Mouse (Mus musculus): Measurements from ENCODE around the gene Duoxa2. TPM values are rescaled to one million over a fixed set of nuclear protein-coding genes. Genes with fewer than 3 reads are reported as not detected.

The Duoxa2 gene
- total RNA-seq, 1 experiment, result 0.49 TPM

DNA sequence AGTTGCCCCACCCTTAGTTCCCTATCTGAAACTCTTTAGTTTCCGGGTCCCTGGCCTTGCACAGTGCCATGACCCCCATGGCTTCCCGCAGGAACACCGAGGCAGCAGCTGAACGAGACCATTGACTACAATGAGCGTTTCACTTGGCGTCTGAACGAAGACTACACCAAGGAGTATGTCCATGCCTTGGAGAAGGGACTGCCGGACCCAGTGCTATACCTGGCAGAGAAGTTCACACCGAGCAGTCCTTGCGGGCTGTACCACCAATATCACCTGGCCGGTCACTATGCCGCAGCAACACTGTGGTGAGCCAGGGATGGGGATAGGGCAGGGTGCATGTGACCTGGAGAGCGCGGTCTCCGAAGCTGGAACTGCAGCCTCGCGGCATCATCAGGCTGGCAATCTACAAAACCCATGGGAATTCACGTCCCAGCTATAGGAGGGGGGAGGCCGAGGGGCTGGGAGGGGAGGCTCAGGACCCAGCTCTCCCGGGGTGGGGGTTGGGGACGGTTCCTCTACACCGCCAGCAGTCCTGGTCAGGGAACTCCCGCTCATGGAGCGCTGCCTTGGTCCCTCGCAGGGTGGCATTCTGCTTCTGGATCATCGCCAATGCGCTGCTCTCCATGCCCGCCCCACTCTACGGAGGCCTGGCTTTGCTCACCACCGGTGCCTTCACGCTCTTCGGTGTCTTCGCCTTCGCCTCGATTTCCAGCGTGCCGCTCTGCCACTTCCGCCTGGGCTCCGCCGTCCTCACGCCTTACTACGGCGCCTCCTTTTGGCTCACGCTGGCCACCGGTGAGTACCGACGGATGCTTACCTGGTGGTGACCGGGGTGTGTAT lies 2.6 kb downstream of the Duoxa2 start:
- peak overlapping the region; percentile 25 to 54; a peak in 2 of 4 replicates for H3K4me3 ChIP-seq (ENCODE audit: insufficient read depth in 1 of 2, low read depth in 1 of 2, low read length in 2 of 2, poor library complexity in 1 of 2, severe bottlenecking in 1 of 2)
- in situ Hi-C loops (cut with MboI; ENCODE audit: low sequenced_read_pairs in 2 of 2, unreplicated experiment in 2 of 2), result no loop called here

GRCm38 (mm10) chr2:122301921-122302573 lies 3.3 kb downstream of the Duoxa2 start:
- H3K9me3 ChIP-seq (ENCODE audit: control insufficient read depth, insufficient read depth, low read depth, low read length), result no peaks in the 10 kb centered on the region
- H3K4me1 ChIP-seq (ENCODE audit: control insufficient read depth in 2 of 2, insufficient read depth in 2 of 2, low read length in 2 of 2, poor library complexity in 1 of 2), result peaks cover 0 to 8% of the 10 kb centered on the region in 2 experiments; a peak in 2 of 4 replicates
- TF ChIP-seq MAFK (IDR thresholded peaks at IDR 0.05; ENCODE audit: insufficient read depth, low read depth, low read length), result no peak
- TF ChIP-seq HCFC1 (IDR thresholded peaks at IDR 0.05; ENCODE audit: borderline replicate concordance, insufficient read depth, low read length), result no peak
- no peak for TF ChIP-seq ZNF384 (IDR thresholded peaks at IDR 0.05; ENCODE audit: low read depth, low read length)
- no peak for TF ChIP-seq CHD2 (IDR thresholded peaks at IDR 0.05; ENCODE audit: low read depth, low read length)
- no peak for TF ChIP-seq ZC3H11A (IDR thresholded peaks at IDR 0.05; ENCODE audit: borderline replicate concordance, low read depth, low read length)
- in situ Hi-C loops (cut with MboI; ENCODE audit: low sequenced_read_pairs in 2 of 2, unreplicated experiment in 2 of 2), result no loop called here
- no peak overlapping the region for H3K27ac ChIP-seq (ENCODE audit: insufficient read depth, low read depth, low read length, poor library complexity, severe bottlenecking)
- H3K4me3 ChIP-seq (ENCODE audit: insufficient read depth in 1 of 2, low read depth in 1 of 2, low read length in 2 of 2, poor library complexity in 1 of 2, severe bottlenecking in 1 of 2), result peak overlapping the region; percentile 11 to 54; a peak in 2 of 4 replicates
- no peaks in the 10 kb centered on the region for H3K36me3 ChIP-seq (ENCODE audit: control insufficient read depth, insufficient read depth, low read length, poor library complexity, severe bottlenecking)
- no peak overlapping the region for H3K9ac ChIP-seq (ENCODE audit: insufficient read depth, low read depth, low read length, poor library complexity, severe bottlenecking)
- no peak for DNase-seq (ENCODE audit: low read depth, low spot score)

More for the DNA sequence above, 2.6 kb downstream of the Duoxa2 start:
- H3K36me3 ChIP-seq (ENCODE audit: control insufficient read depth, insufficient read depth, low read length, poor library complexity, severe bottlenecking), result no peaks in the 10 kb centered on the region
- H3K27ac ChIP-seq (ENCODE audit: insufficient read depth, low read depth, low read length, poor library complexity, severe bottlenecking), result no peak overlapping the region
- no peak overlapping the region for H3K9ac ChIP-seq (ENCODE audit: insufficient read depth, low read depth, low read length, poor library complexity, severe bottlenecking)
- no peak for DNase-seq (ENCODE audit: low read depth, low spot score)
- peaks cover 0 to 8% of the 10 kb centered on the region in 2 experiments; a peak in 2 of 4 replicates for H3K4me1 ChIP-seq (ENCODE audit: control insufficient read depth in 2 of 2, insufficient read depth in 2 of 2, low read length in 2 of 2, poor library complexity in 1 of 2)
- H3K9me3 ChIP-seq (ENCODE audit: control insufficient read depth, insufficient read depth, low read depth, low read length), result no peaks in the 10 kb centered on the region
- no peak for TF ChIP-seq CHD2 (IDR thresholded peaks at IDR 0.05; ENCODE audit: low read depth, low read length)
- no peak for TF ChIP-seq HCFC1 (IDR thresholded peaks at IDR 0.05; ENCODE audit: borderline replicate concordance, insufficient read depth, low read length)
- no peak for TF ChIP-seq ZNF384 (IDR thresholded peaks at IDR 0.05; ENCODE audit: low read depth, low read length)
- TF ChIP-seq MAFK (IDR thresholded peaks at IDR 0.05; ENCODE audit: insufficient read depth, low read depth, low read length), result no peak
- TF ChIP-seq ZC3H11A (IDR thresholded peaks at IDR 0.05; ENCODE audit: borderline replicate concordance, low read depth, low read length), result no peak

- no peak overlapping the region for H3K9ac ChIP-seq (ENCODE audit: insufficient read depth, low read depth, low read length, poor library complexity, severe bottlenecking)
- peak; percentile 91 for DNase-seq (ENCODE audit: low read depth, low spot score)
- no peak overlapping the region for H3K27ac ChIP-seq (ENCODE audit: insufficient read depth, low read depth, low read length, poor library complexity, severe bottlenecking)
- no peaks in the 10 kb centered on the region for H3K36me3 ChIP-seq (ENCODE audit: control insufficient read depth, insufficient read depth, low read length, poor library complexity, severe bottlenecking)
- H3K9me3 ChIP-seq (ENCODE audit: control insufficient read depth, insufficient read depth, low read depth, low read length), result no peaks in the 10 kb centered on the region
- no peak overlapping the region for H3K4me3 ChIP-seq (ENCODE audit: insufficient read depth in 1 of 2, low read depth in 1 of 2, low read length in 2 of 2, poor library complexity in 1 of 2, severe bottlenecking in 1 of 2)
- in situ Hi-C loops (cut with MboI; ENCODE audit: low sequenced_read_pairs in 2 of 2, unreplicated experiment in 2 of 2), result no loop called here
- H3K4me1 ChIP-seq (ENCODE audit: control insufficient read depth in 2 of 2, insufficient read depth in 2 of 2, low read length in 2 of 2, poor library complexity in 1 of 2), result peaks cover 0 to 2% of the 10 kb centered on the region in 2 experiments; a peak in 1 of 4 replicates
- TF ChIP-seq ZNF384 (IDR thresholded peaks at IDR 0.05; ENCODE audit: low read depth, low read length) (0 out of 2 replicates have a peak, but pooled peaks have one; percentile 30), HCFC1 (IDR thresholded peaks at IDR 0.05; ENCODE audit: borderline replicate concordance, insufficient read depth, low read length) (no peak), CHD2 (IDR thresholded peaks at IDR 0.05; ENCODE audit: low read depth, low read length) (no peak), ZC3H11A (IDR thresholded peaks at IDR 0.05; ENCODE audit: borderline replicate concordance, low read depth, low read length) (peak; percentile 51; the same call in 1 of the 2 replicates)
Measured at GRCm38 (mm10) chr2:122302574-122303241, 4.0 kb downstream of the Duoxa2 start.

DNA sequence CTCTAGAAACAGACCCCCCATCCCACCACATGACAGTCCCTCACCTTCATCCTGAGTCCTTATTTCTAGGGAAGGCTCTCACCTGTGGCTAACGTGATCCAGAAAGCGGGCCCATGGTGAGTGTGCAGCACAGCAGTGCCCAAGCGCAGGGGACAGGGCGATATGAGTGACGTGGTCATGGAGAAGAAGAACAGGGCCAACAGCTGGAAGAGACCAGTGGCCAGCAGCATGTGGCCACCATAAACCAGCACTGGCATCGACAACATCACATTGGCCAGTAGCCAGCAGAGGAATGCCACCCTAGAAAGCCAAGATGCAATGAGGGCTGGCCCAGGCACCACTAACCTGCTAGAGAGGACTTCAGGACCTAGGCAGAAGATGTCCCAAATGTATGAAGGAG lies 5.8 kb downstream of the Duoxa2 start:
- Histone ChIP-seq H3K36me3 (ENCODE audit: control insufficient read depth, insufficient read depth, low read length, poor library complexity, severe bottlenecking) (no peaks in the 10 kb centered on the region), H3K27ac (ENCODE audit: insufficient read depth, low read depth, low read length, poor library complexity, severe bottlenecking) (no peak overlapping the region), H3K4me1 (ENCODE audit: control insufficient read depth in 2 of 2, insufficient read depth in 2 of 2, low read length in 2 of 2, poor library complexity in 1 of 2) (peaks cover 0 to 2% of the 10 kb centered on the region in 2 experiments; a peak in 1 of 4 replicates), H3K4me3 (ENCODE audit: insufficient read depth in 1 of 2, low read depth in 1 of 2, low read length in 2 of 2, poor library complexity in 1 of 2, severe bottlenecking in 1 of 2) (no peak overlapping the region), H3K9me3 (ENCODE audit: control insufficient read depth, insufficient read depth, low read depth, low read length) (no peaks in the 10 kb centered on the region), H3K9ac (ENCODE audit: insufficient read depth, low read depth, low read length, poor library complexity, severe bottlenecking) (no peak overlapping the region)
- in situ Hi-C loops (cut with MboI; ENCODE audit: low sequenced_read_pairs in 2 of 2, unreplicated experiment in 2 of 2), result no loop called here
- DNase-seq (ENCODE audit: low read depth, low spot score), result no peak
- TF ChIP-seq CHD2 (IDR thresholded peaks at IDR 0.05; ENCODE audit: low read depth, low read length) (no peak), ZC3H11A (IDR thresholded peaks at IDR 0.05; ENCODE audit: borderline replicate concordance, low read depth, low read length) (no peak), ZNF384 (IDR thresholded peaks at IDR 0.05; ENCODE audit: low read depth, low read length) (no peak), HCFC1 (IDR thresholded peaks at IDR 0.05; ENCODE audit: borderline replicate concordance, insufficient read depth, low read length) (no peak), MAFK (IDR thresholded peaks at IDR 0.05; ENCODE audit: insufficient read depth, low read depth, low read length) (no peak)
